Mouse (Mus musculus) stomach, embryonic 14.5 days (tissue): ENCODE measurements around the gene Tirap. TPM values are rescaled to one million over a fixed set of nuclear protein-coding genes. Genes with fewer than 3 reads are reported as not detected.

Source experiments
- ATAC-seq: fragments of 200-750 bp; cut with Nextera tagmentation; 2 replicates; pipeline ENCODE4 v1.8.0; 2017; ENCODE audit warnings: low read depth, moderate TSS enrichment; ENCODE audit not compliant: insufficient number of reproducible peaks, insufficient read depth, low FRiP score
- H3K27ac ChIP-seq: fragments of 300-500 bp; sonication (generic); 2 replicates; pipeline ENCODE4 v1.5.1; 2014; ENCODE audit warnings: mild to moderate bottlenecking, low read length, moderate library complexity, mixed read lengths
- H3K27me3 ChIP-seq: fragments of 300-500 bp; sonication (generic); 2 replicates; pipeline ENCODE4 v1.6.1; 2014; ENCODE audit warnings: low read length, control low read depth, mixed read lengths; ENCODE audit not compliant: control insufficient read depth, insufficient read depth
- H3K36me3 ChIP-seq: fragments of 300-500 bp; sonication (generic); 2 replicates; pipeline ENCODE4 v1.6.1; 2014; ENCODE audit warnings: mild to moderate bottlenecking, control low read depth, low read length, moderate library complexity, mixed read lengths; ENCODE audit not compliant: control insufficient read depth, insufficient read depth
- H3K4me1 ChIP-seq: fragments of 300-500 bp; sonication (generic); 2 replicates; pipeline ENCODE4 v1.6.1; 2014; ENCODE audit warnings: low read length, control low read depth, mixed read lengths; ENCODE audit not compliant: control insufficient read depth, insufficient read depth
- H3K4me2 ChIP-seq: fragments of 300-500 bp; sonication (generic); replicated peaks from 2 replicates; pipeline ENCODE4 v1.6.1; 2014; ENCODE audit warnings: low read depth, low read length, control low read depth
- H3K4me3 ChIP-seq: fragments of 300-500 bp; sonication (generic); 2 replicates; pipeline ENCODE4 v1.5.1; 2014; ENCODE audit warnings: low read depth, low read length, control low read depth
- H3K9ac ChIP-seq: fragments of 300-500 bp; sonication (generic); replicated peaks from 2 replicates; pipeline ENCODE4 v1.6.1; 2014; ENCODE audit warnings: low read depth, mild to moderate bottlenecking, control low read depth, low read length, moderate library complexity, mixed read lengths
- H3K9me3 ChIP-seq: fragments of 300-500 bp; sonication (generic); 2 replicates; pipeline ENCODE4 v1.6.1; 2016; ENCODE audit warnings: low read depth, low read length, control low read depth; ENCODE audit not compliant: control insufficient read depth
- WGBS: fragments of 180-500 bp; shearing (Covaris S2); extraction: QIAGEN DNeasy Blood & Tissue Kit; methylation state at CpG from one replicate; pipeline ENCODE4 v1.1.7; 2014; 5-methylcytosine and 5-hydroxymethylcytosine counted together
- polyA plus RNA-seq: library from polyadenylated mRNA; unstranded; fragments of >200 nt; fragmentation: Nextera tagmentation; extraction: Ambion mirVana; gene quantifications from 2 replicates; pipeline ENCODE4 v1.2.1, GENCODE M21; 2014

The Tirap gene
- polyA plus RNA-seq, 1 experiment from 2014 or later: 14.1 TPM

- peak overlapping the region; percentile 52 for H3K4me2 ChIP-seq
- peak overlapping the region; percentile 41; the same call in 1 of the 2 replicates for H3K27ac ChIP-seq
- no peaks in the 10 kb centered on the region for H3K27me3 ChIP-seq
- ATAC-seq: no peak; the same call in none of the 2 replicates
- H3K4me1 ChIP-seq: peaks cover 10% of the 10 kb centered on the region; the same call in 1 of the 2 replicates
- H3K9me3 ChIP-seq: no peaks in the 10 kb centered on the region
- H3K4me3 ChIP-seq: peak overlapping the region; percentile 42
- H3K9ac ChIP-seq: peak overlapping the region; percentile 45
- 26% methylated on average over 18 of the region's 18 CpGs for WGBS
- no peaks in the 10 kb centered on the region for H3K36me3 ChIP-seq
Observed at GRCm38 (mm10) chr9:35198945-35199771, 933 bp downstream of the Tirap start.

DNA sequence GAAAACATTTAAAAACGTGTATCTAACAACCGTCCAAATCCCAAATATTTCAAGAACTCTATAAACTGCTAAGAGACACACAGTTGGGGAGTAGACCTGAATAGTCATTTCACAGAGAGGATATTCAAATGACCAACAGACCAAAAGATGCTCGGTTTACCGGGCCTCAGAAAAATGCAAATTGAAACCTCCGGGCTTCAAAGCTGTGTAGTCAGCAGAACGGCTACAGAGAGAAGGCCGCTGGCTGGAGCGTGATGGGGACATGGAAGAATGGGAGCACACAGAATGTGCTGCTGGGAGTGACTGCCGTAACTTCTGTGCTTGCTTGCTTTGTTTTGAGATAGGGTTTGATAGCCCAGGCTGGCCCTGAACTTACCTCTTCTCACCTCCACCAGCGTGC is 1.7 kb downstream of the Tirap start:
- Histone ChIP-seq H3K4me1 (peaks cover 10% of the 10 kb centered on the region; the same call in 1 of the 2 replicates), H3K27me3 (no peaks in the 10 kb centered on the region), H3K4me3 (no peak overlapping the region), H3K9ac (no peak overlapping the region), H3K27ac (no peak overlapping the region), H3K4me2 (no peak overlapping the region), H3K9me3 (no peaks in the 10 kb centered on the region), H3K36me3 (no peaks in the 10 kb centered on the region)
- 83% methylated on average over 10 of the region's 10 CpGs for WGBS
- ATAC-seq: no peak

GRCm38 (mm10) chr9:35197625-35198024 is 2.5 kb downstream of the Tirap start:
- Histone ChIP-seq H3K36me3 (no peaks in the 10 kb centered on the region), H3K27ac (no peak overlapping the region), H3K9me3 (no peaks in the 10 kb centered on the region), H3K4me3 (no peak overlapping the region), H3K9ac (no peak overlapping the region), H3K4me2 (no peak overlapping the region), H3K4me1 (peaks cover 10% of the 10 kb centered on the region; the same call in 1 of the 2 replicates), H3K27me3 (no peaks in the 10 kb centered on the region)
- whole genome bisulfite sequencing: 95% methylated on average over 3 of the region's 3 CpGs
- ATAC-seq: no peak

- H3K36me3 ChIP-seq: 0 out of 2 replicates have a peak, but pooled peaks cover 5% of the 10 kb centered on the region
- WGBS: 93% methylated on average over 3 of the region's 3 CpGs
- ATAC-seq: no peak
- H3K9ac ChIP-seq: no peak overlapping the region
- H3K4me3 ChIP-seq: no peak overlapping the region
- no peaks in the 10 kb centered on the region for H3K9me3 ChIP-seq
- peaks cover 2% of the 10 kb centered on the region; the same call in 1 of the 2 replicates for H3K4me1 ChIP-seq
- no peak overlapping the region for H3K27ac ChIP-seq
- H3K27me3 ChIP-seq: no peaks in the 10 kb centered on the region
- H3K4me2 ChIP-seq: no peak overlapping the region
Observed at GRCm38 (mm10) chr9:35194048-35194447, 6.0 kb downstream of the Tirap start.

- 81% methylated on average over 11 of the region's 11 CpGs for WGBS
- Histone ChIP-seq H3K27me3 (no peaks in the 10 kb centered on the region), H3K9me3 (no peaks in the 10 kb centered on the region), H3K27ac (no peak overlapping the region), H3K9ac (no peak overlapping the region), H3K4me1 (no peaks in the 10 kb centered on the region), H3K4me2 (no peak overlapping the region), H3K36me3 (peaks cover 10% of the 10 kb centered on the region; the same call in 1 of the 2 replicates), H3K4me3 (no peak overlapping the region)
- no peak for ATAC-seq
Observed at GRCm38 (mm10) chr9:35192983-35193542, 7.0 kb downstream of the Tirap start.

DNA sequence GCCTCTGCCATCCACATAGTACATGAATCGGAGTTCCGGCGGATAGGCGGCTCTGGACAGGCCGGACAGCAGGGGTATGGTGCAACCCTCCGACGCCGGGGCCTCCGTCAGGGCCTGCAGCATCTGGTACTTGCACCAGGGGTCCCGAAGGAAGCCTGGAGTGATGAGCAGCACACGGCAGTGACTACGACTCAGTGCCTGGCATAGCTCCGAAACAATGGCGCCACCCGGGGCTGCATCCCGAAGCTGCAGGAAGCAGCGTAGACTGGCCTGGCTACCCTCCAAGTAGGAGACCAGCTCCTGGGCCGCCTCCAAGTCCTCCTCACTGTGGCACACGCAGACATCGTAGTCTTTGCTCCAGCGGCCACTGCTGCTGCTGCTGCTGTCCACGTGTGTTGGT is 11.4 kb downstream of the Tirap start:
- 80% methylated on average over 22 of the region's 22 CpGs for WGBS
- no peaks in the 10 kb centered on the region for H3K27me3 ChIP-seq
- no peak overlapping the region for H3K4me2 ChIP-seq
- H3K36me3 ChIP-seq: peaks cover 10% of the 10 kb centered on the region; the same call in 1 of the 2 replicates
- H3K9me3 ChIP-seq: no peaks in the 10 kb centered on the region
- no peak overlapping the region for H3K9ac ChIP-seq
- H3K4me3 ChIP-seq: no peak overlapping the region
- H3K27ac ChIP-seq: no peak overlapping the region
- no peaks in the 10 kb centered on the region for H3K4me1 ChIP-seq
- ATAC-seq: no peak

DNA sequence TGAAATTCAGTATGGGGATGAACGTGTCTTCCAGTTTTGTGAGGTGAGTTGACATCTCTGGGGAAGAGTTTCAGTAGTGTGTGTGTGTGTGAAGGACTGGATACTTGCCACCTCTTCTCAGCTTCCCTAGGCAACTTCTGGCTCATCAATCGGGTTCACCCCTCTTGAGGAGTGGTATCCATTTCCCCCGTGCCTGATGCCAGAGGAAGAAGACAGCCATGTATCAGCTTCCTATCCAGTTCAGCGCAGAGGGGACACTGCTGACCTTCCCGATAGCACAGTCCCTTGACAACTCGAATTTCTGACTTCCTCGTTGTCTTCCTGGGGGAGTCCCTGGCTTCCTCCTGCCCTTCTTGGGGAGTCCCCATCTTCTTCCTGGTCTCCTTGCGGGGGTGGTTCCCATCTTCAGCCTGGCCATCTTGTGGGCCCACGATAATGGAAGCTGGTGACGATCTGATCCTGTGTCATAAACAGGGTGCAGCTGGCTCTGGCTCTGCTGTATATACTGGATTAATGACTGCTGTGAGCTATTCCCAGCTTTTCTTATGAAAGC is 12.7 kb downstream of the Tirap start:
- ATAC-seq: no peak
- H3K9me3 ChIP-seq: no peaks in the 10 kb centered on the region
- H3K4me2 ChIP-seq: no peak overlapping the region
- H3K27me3 ChIP-seq: no peaks in the 10 kb centered on the region
- H3K9ac ChIP-seq: no peak overlapping the region
- WGBS: 88% methylated on average over 10 of the region's 10 CpGs
- H3K36me3 ChIP-seq: peaks cover 10% of the 10 kb centered on the region; the same call in 1 of the 2 replicates
- no peak overlapping the region for H3K4me3 ChIP-seq
- no peak overlapping the region for H3K27ac ChIP-seq
- no peaks in the 10 kb centered on the region for H3K4me1 ChIP-seq

GRCm38 (mm10) chr9:35186430-35186829 is 13.7 kb downstream of the Tirap start:
- Histone ChIP-seq H3K9me3 (no peaks in the 10 kb centered on the region), H3K4me2 (no peak overlapping the region), H3K9ac (no peak overlapping the region), H3K36me3 (peaks cover 10% of the 10 kb centered on the region; the same call in 1 of the 2 replicates), H3K27me3 (no peaks in the 10 kb centered on the region), H3K4me3 (no peak overlapping the region), H3K4me1 (no peaks in the 10 kb centered on the region), H3K27ac (no peak overlapping the region)
- WGBS: 76% methylated on average over 4 of the region's 4 CpGs
- ATAC-seq: no peak
